Mouse (Mus musculus) hindbrain, embryonic 11.5 days (tissue): ENCODE measurements around the gene Izumo1. TPM values are rescaled to one million over a fixed set of nuclear protein-coding genes. Genes with fewer than 3 reads are reported as not detected.
"Not testable (repeated sequence)": the region's sequence is repeated elsewhere in the genome, so short reads cannot be mapped to it uniquely, and the experiment has no call there.

ENCODE experiments used
- ATAC-seq: fragments of 200-750 bp; cut with Nextera tagmentation; 2 replicates; pipeline ENCODE4 v1.8.0; 2017; ENCODE audit warnings: mild to moderate bottlenecking, moderate TSS enrichment, moderate library complexity; ENCODE audit not compliant: low FRiP score
- DNase-seq: peaks from one replicate; pipeline ENCODE4 v3.0.0-alpha.2; 2015; ENCODE audit warnings: low spot score
- H3K27ac ChIP-seq: fragments of 300-500 bp; sonication (generic); 2 replicates; pipeline ENCODE4 v1.5.1; 2014; ENCODE audit warnings: mild to moderate bottlenecking, low read depth, low read length
- H3K27me3 ChIP-seq: fragments of 300-500 bp; sonication (generic); 2 replicates; pipeline ENCODE4 v1.6.1; 2014; ENCODE audit warnings: mild to moderate bottlenecking, low read length, moderate library complexity, mixed read lengths; ENCODE audit not compliant: control insufficient read depth, insufficient read depth
- H3K36me3 ChIP-seq: fragments of 300-500 bp; sonication (generic); 2 replicates; pipeline ENCODE4 v1.6.1; 2014; ENCODE audit warnings: mild to moderate bottlenecking, low read length, moderate library complexity, mixed read lengths; ENCODE audit not compliant: control insufficient read depth, insufficient read depth
- H3K4me1 ChIP-seq: fragments of 300-500 bp; sonication (generic); replicated peaks from 2 replicates; pipeline ENCODE4 v1.6.1; 2014; ENCODE audit warnings: low read length, mixed read lengths; ENCODE audit not compliant: control insufficient read depth, insufficient read depth
- H3K4me2 ChIP-seq: fragments of 300-500 bp; sonication (generic); replicated peaks from 2 replicates; pipeline ENCODE4 v1.6.1; 2014; ENCODE audit warnings: mild to moderate bottlenecking, low read depth, low read length
- H3K4me3 ChIP-seq: fragments of 300-500 bp; sonication (generic); 2 replicates; pipeline ENCODE4 v1.5.1; 2014; ENCODE audit warnings: low read depth, low read length
- H3K9ac ChIP-seq: fragments of 300-500 bp; sonication (generic); 2 replicates; pipeline ENCODE4 v1.6.1; 2014; ENCODE audit warnings: low read depth, low read length
- H3K9me3 ChIP-seq: fragments of 300-500 bp; sonication (generic); 2 replicates; pipeline ENCODE4 v1.6.1; 2016; ENCODE audit warnings: low read length; ENCODE audit not compliant: control insufficient read depth
- WGBS: fragments of 180-500 bp; shearing (Covaris S2); extraction: QIAGEN DNeasy Blood & Tissue Kit; methylation state at CpG from one replicate; pipeline ENCODE4 v1.1.7; 2014; 5-methylcytosine and 5-hydroxymethylcytosine counted together
- polyA plus RNA-seq: library from polyadenylated mRNA; unstranded; fragments of >200 nt; fragmentation: Nextera tagmentation; extraction: Ambion mirVana; gene quantifications from 2 replicates; pipeline ENCODE4 v1.2.1, GENCODE M21; 2014

The Izumo1 gene
- polyA plus RNA-seq, 1 experiment from 2014 or later: 0.12 TPM

DNA sequence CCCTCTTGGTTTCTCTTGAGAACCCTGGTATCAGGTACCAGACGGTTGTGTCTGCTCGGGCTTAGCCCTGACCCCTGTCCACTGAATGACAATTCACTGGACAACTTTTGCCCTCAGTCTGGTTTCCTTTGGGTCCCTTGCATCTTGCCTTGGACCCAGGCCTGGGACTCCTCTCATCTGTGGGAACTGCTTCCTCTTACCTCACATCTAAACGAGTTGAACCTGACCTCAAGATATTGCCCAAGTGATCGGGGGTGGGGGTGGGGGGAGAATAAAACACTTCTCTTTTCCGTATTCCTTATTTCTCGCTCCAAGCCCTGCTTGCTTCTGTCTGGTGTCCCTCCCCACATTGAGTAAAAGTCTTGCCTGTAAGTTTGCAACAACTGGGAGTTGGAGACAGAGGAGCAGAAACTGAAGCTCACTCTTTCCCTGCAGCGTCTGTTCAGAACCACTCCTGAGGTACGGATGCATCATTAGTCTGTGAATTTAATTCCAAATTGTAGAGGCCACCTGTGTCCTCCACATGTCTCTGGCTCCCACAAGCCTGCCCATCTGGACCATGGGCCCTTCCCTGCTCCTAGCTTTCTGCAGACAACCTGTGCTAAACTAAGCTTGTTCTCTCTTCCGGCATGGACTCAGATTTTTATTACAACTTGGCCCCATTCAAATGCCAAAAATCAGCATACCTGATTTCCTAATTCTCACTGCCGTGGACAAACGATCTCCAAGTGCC is 39.3 kb downstream of the Izumo1 start:
- ATAC-seq (no peak), DNase-seq (no peak)
- H3K4me1 ChIP-seq: no peaks in the 10 kb centered on the region
- WGBS: 86% methylated on average over 11 of the region's 11 CpGs
- H3K9ac ChIP-seq: no peak overlapping the region
- H3K4me2 ChIP-seq: no peak overlapping the region
- H3K27me3 ChIP-seq: no peaks in the 10 kb centered on the region
- no peak overlapping the region for H3K4me3 ChIP-seq
- no peaks in the 10 kb centered on the region for H3K9me3 ChIP-seq
- no peak overlapping the region for H3K27ac ChIP-seq
- no peaks in the 10 kb centered on the region for H3K36me3 ChIP-seq

GRCm38 (mm10) chr7:45661702-45662101 is 40.1 kb downstream of the Izumo1 start:
- H3K4me2 ChIP-seq, H3K9ac ChIP-seq, H3K9me3 ChIP-seq, H3K36me3 ChIP-seq, H3K4me3 ChIP-seq, H3K27ac ChIP-seq, H3K27me3 ChIP-seq, DNase-seq, ATAC-seq, H3K4me1 ChIP-seq: not testable (repeated sequence)
- 89% methylated on average over 6 of the region's 6 CpGs for WGBS

DNA sequence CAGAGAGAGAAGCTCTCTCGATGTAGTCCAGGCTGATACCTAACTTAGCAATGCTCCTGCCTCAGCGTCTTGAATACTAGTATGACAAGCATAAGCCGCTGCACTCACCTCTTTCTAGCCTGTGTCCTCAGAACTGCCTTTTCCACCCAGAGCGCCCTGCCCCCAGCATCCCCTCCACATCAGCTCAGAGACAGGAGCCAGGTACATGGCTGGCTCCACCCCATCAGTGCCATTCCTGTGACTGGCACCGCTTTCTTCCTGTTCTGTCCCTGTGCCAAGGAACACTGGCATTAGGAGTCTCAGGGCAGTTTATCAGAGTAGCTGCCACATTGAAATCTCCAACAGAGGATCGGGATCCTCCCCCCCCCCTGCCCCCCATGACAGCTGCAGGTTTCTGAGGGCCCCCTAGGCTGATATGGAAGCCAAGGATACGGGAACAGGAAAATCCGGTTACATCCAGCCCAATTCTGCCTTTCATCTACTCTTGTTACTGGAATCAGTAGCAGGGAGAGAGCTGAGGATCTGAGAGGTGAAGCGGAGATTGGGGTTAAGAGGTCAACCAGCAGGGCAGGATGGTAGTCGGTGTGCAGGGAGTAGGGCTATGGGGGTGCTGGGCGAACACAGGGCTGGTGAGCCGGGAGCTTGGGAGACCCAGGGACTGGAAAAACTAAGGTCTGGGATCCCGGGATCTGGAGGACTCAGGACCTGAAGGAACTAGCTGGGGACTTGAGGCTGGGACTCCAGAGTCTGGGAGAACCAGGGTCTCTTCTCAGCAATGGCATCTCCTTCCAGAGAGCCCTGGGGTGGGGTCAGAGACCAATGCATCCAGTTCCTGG is 43.9 kb downstream of the Izumo1 start:
- Histone ChIP-seq H3K27ac (no peak overlapping the region), H3K9me3 (no peaks in the 10 kb centered on the region), H3K4me3 (no peak overlapping the region), H3K9ac (no peak overlapping the region), H3K36me3 (no peaks in the 10 kb centered on the region), H3K4me2 (no peak overlapping the region), H3K27me3 (no peaks in the 10 kb centered on the region), H3K4me1 (no peaks in the 10 kb centered on the region)
- ATAC-seq: no peak
- DNase-seq: no peak
- 60% methylated on average over 13 of the region's 13 CpGs for WGBS

DNA sequence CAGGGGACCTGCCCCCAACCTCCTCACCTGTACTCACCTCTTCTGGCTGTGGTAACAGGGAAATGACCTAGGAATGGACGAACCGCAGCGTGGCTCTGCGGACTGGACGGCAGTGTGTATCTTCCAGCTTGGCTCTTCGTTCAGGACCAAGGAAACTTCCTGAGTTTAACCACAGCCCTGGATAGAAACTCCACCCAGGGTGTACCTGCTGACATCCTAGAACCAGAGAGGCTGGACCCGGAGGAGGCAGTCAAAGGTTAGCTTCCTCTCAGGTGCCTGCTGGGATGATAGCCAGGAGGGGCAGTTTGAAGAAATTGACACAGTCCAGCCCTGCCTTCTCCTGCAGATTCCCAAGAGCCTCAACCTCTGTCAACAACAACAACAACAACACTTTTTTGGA is 44.5 kb downstream of the Izumo1 start, which contains the start of gene Fut2:
Gene Fut2 (minus strand): TSS at position 234 of the 400 bp plus-strand sequence.
- DNase-seq (no peak), ATAC-seq (no peak)
- H3K9ac ChIP-seq: no peak within 1 kb of the TSS
- WGBS: 88% methylated on average over 7 of the region's 7 CpGs
- H3K27me3 ChIP-seq: no peaks in the 10 kb centered on the region
- no peak within 1 kb of the TSS for H3K4me3 ChIP-seq
- no peak within 1 kb of the TSS for H3K27ac ChIP-seq
- H3K4me1 ChIP-seq: no peaks in the 10 kb centered on the region
- no peaks in the 10 kb centered on the region for H3K36me3 ChIP-seq
- H3K4me2 ChIP-seq: no peak within 1 kb of the TSS
- no peaks in the 10 kb centered on the region for H3K9me3 ChIP-seq

GRCm38 (mm10) chr7:45667761-45668160 is 46.1 kb downstream of the Izumo1 start:
- H3K9me3 ChIP-seq: no peaks in the 10 kb centered on the region
- no peak overlapping the region for H3K4me3 ChIP-seq
- H3K27ac ChIP-seq: no peak overlapping the region
- no peaks in the 10 kb centered on the region for H3K4me1 ChIP-seq
- ATAC-seq (no peak), DNase-seq (no peak)
- H3K36me3 ChIP-seq: no peaks in the 10 kb centered on the region
- 71% methylated on average over 14 of the region's 14 CpGs for WGBS
- H3K4me2 ChIP-seq: no peak overlapping the region
- no peaks in the 10 kb centered on the region for H3K27me3 ChIP-seq
- H3K9ac ChIP-seq: no peak overlapping the region

- no peaks in the 10 kb centered on the region for H3K9me3 ChIP-seq
- DNase-seq (no peak), ATAC-seq (no peak)
- 95% methylated on average over 9 of the region's 9 CpGs for WGBS
- H3K4me1 ChIP-seq: no peaks in the 10 kb centered on the region
- no peaks in the 10 kb centered on the region for H3K27me3 ChIP-seq
- no peak overlapping the region for H3K4me2 ChIP-seq
- H3K4me3 ChIP-seq: no peak overlapping the region
- H3K27ac ChIP-seq: no peak overlapping the region
- H3K36me3 ChIP-seq: no peaks in the 10 kb centered on the region
- H3K9ac ChIP-seq: no peak overlapping the region
Measured at GRCm38 (mm10) chr7:45668921-45669320, 47.3 kb downstream of the Izumo1 start.

DNA sequence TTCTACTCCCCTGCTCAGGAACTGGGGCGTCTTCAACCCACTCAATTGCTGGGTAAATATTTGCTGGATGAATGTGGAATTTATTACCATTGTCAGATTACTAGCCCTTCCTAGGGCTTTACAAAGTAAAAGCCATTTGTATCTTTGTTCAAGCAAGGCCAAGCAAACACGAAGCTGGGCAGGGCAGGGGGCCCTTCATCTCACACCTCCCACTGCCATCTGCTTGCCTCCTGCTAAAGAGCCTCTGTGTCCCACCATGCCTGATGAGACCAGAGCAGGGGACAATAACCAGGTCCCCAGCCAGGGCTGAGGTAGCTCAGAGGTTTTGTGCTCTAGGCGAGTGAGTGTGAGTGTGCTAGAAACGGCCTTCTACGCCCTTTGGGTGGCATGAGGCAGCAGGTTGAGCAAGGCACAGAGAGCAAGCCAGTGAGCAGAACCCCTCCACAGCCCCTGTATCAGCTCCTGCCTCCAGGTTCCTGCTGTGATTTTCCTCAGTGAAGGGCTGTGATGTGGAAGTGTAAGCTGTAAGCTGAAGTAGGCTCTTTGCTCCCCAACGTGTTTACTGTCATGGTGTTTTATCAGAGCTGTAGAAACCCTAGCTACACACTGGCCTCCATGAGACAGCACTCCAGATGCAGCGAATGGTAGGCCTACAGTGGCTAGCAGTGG is 56.1 kb downstream of the Izumo1 start:
- Histone ChIP-seq H3K27ac (no peak overlapping the region), H3K4me3 (no peak overlapping the region), H3K36me3 (no peaks in the 10 kb centered on the region), H3K9me3 (no peaks in the 10 kb centered on the region), H3K9ac (no peak overlapping the region), H3K4me1 (no peaks in the 10 kb centered on the region), H3K4me2 (no peak overlapping the region), H3K27me3 (no peaks in the 10 kb centered on the region)
- DNase-seq (no peak), ATAC-seq (no peak)
- WGBS: 77% methylated on average over 7 of the region's 7 CpGs
